Mouse (Mus musculus): ENCODE results near the gene Acvrl1. TPM values are rescaled to one million over a fixed set of nuclear protein-coding genes. Genes with fewer than 3 reads are reported as not detected.
A peak's percentile ranks its signal among the peaks of the same experiment; 100 is the strongest.

The Acvrl1 gene
- polyA plus RNA-seq, 1 experiment = 7.9 TPM

GRCm38 (mm10) chr15:101092121-101092828, 36.0 kb upstream of the Acvrl1 start:
- H3K4me1 ChIP-seq = peaks cover 7% of the 10 kb centered on the region; the same call in 1 of the 2 replicates
- TF ChIP-seq GATA1 (IDR thresholded peaks at IDR 0.05; ENCODE audit: borderline replicate concordance, low read length) (no peak), FLI1 (IDR thresholded peaks at IDR 0.05; ENCODE audit: low read length) (no peak)
- no peak overlapping the region for H3K4me3 ChIP-seq (replicated peaks)
- no peaks in the 10 kb centered on the region for H3K36me3 ChIP-seq (replicated peaks; ENCODE audit: low read length)
- peaks cover 87% of the 10 kb centered on the region for H3K27me3 ChIP-seq (replicated peaks)
- H3K9me3 ChIP-seq = 0 out of 2 replicates have a peak, but pooled peaks cover 6% of the 10 kb centered on the region

DNA sequence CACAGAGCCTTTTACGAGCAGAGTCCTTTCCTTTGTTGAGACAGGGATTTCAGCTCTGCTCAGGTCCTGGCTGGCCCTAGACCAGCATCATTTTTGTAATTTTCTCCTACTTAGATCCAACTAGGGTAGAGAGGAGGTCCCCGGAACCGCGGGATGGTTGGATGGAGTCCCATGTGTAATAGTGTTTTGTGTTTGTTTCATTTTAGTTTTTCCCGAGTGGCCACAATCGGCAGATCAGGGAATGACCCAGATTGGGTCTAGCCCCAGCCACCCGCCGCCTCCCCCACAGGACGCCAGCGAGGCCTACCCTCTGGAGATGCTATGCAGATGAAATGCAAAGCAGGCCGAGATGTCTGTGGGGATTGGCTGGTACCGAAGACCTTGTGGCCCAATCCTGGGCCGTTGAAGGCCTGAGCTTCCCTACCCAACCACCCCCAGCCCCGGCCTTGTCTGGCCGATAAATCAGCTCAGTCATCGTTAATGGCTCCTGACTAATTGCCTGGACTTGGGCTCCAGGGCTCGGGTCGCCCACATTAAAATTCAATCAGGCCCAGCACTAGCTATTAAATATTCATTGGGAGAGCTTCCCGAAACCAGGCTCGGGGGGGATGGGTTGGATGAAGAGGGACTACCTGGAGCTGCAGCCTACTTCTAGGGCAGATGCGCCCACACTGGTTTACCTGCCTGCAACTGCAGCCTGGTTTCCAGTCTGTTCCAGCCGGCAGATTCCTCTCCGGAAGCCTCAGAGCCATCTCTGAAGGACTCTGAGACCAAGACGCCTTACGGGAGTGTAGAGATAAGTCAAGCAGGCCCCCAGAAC, 35.3 kb upstream of the Acvrl1 start:
- H3K9me3 ChIP-seq = 0 out of 2 replicates have a peak, but pooled peaks cover 6% of the 10 kb centered on the region
- TF ChIP-seq FLI1 (IDR thresholded peaks at IDR 0.05; ENCODE audit: low read length) (no peak), GATA1 (IDR thresholded peaks at IDR 0.05; ENCODE audit: borderline replicate concordance, low read length) (no peak)
- peaks cover 89% of the 10 kb centered on the region for H3K27me3 ChIP-seq (replicated peaks)
- H3K4me1 ChIP-seq = peaks cover 11% of the 10 kb centered on the region
- no peaks in the 10 kb centered on the region for H3K36me3 ChIP-seq (replicated peaks; ENCODE audit: low read length)
- H3K4me3 ChIP-seq (replicated peaks) = no peak overlapping the region

DNA sequence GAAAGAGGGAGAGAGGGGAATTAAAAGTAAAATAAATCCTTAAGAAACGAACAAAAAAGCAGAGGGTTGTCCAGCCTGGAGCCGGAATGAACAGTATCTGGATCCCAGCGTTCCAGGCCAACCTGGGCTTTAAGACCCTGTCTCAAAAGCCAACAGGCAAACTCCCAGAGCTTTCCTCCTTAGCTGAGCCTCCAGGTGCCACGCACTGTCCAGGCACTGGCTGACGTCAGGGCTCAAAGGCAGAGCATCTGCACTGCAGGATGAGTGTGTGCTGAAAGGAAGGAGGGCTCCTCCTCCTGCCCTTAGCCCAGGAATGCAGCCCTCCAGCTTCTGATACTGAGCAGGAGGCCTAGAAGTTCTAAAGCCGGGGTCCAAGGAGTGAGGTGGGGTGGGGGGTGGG, 34.3 kb upstream of the Acvrl1 start:
- H3K9me3 ChIP-seq = 0 out of 2 replicates have a peak, but pooled peaks cover 6% of the 10 kb centered on the region

DNA sequence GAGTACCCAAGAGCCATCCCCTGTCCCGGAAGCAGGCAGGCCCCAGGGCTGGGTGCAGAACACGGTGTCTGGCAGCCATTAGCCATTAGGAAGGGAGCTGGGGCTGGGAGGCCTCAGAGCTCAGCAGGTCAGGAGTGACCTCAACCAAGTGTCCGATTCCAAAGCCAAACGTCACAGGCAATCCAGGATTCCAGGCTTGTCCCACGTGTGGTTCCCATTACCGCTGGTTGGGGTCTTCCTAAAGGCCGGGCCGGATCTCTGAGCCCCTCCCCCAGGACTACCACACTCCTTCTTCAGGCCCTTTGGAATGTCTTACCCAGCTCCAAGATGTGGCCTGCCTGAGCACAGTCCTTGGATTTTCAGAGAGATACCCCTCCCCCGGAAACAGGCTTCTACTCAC, 33.3 kb upstream of the Acvrl1 start:
- TF ChIP-seq GATA1 (IDR thresholded peaks at IDR 0.05; ENCODE audit: borderline replicate concordance, low read length) = no peak
- no peak for TF ChIP-seq FLI1 (IDR thresholded peaks at IDR 0.05; ENCODE audit: low read length)
- H3K4me1 ChIP-seq = peaks cover 15% of the 10 kb centered on the region

More for the DNA sequence above, 34.3 kb upstream of the Acvrl1 start:
- Histone ChIP-seq H3K36me3 (replicated peaks; ENCODE audit: low read length) (no peaks in the 10 kb centered on the region), H3K27me3 (replicated peaks) (peaks cover 92% of the 10 kb centered on the region), H3K4me1 (peaks cover 15% of the 10 kb centered on the region), H3K4me3 (replicated peaks) (no peak overlapping the region)
- no peak for TF ChIP-seq FLI1 (IDR thresholded peaks at IDR 0.05; ENCODE audit: low read length)
- TF ChIP-seq GATA1 (IDR thresholded peaks at IDR 0.05; ENCODE audit: borderline replicate concordance, low read length) = no peak

GRCm38 (mm10) chr15:101095392-101095791, 32.9 kb upstream of the Acvrl1 start:
- TF ChIP-seq GATA1 (IDR thresholded peaks at IDR 0.05; ENCODE audit: borderline replicate concordance, low read length) (no peak), FLI1 (IDR thresholded peaks at IDR 0.05; ENCODE audit: low read length) (no peak)
- Histone ChIP-seq H3K36me3 (replicated peaks; ENCODE audit: low read length) (no peaks in the 10 kb centered on the region), H3K4me1 (peaks cover 15% of the 10 kb centered on the region), H3K9me3 (0 out of 2 replicates have a peak, but pooled peaks cover 6% of the 10 kb centered on the region), H3K4me3 (replicated peaks) (no peak overlapping the region), H3K27me3 (replicated peaks) (peaks cover 89% of the 10 kb centered on the region)

More for the DNA sequence above, 33.3 kb upstream of the Acvrl1 start:
- Histone ChIP-seq H3K4me3 (replicated peaks) (no peak overlapping the region), H3K9me3 (0 out of 2 replicates have a peak, but pooled peaks cover 6% of the 10 kb centered on the region), H3K36me3 (replicated peaks; ENCODE audit: low read length) (no peaks in the 10 kb centered on the region), H3K27me3 (replicated peaks) (peaks cover 91% of the 10 kb centered on the region)

DNA sequence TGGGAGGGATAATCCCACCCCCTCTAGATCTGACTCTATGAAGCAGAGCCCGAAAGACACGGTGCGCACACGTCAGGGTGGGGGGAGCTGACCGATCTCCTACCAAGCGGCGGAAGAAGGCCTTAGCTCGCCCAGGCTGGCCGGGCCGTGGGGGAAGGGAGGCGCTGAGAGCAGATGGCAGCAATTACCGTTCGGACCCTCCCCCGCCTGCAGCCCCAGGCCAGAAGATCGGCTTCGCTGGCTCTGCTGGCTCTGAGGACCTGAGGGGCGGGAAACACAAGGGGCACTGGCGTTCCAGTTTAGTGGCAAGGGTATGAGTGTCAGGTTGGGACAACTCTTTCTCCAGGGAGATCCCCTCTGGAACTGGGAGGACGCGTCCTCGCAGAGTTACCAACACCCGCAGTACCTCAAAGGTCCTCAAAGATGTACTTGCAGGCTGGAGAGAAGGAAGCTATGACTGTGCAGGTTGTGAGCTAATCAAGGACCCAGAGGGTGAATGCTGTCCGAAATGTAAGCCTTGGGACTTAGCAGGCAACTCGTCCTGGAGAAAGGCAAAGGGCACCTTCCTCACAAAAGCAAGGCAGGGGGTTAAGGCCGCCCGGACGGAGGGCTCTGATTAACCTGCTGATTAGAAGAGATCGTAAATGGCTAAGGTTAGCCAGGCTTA, 30.2 kb upstream of the Acvrl1 start:
- H3K27me3 ChIP-seq (replicated peaks) = peaks cover 87% of the 10 kb centered on the region
- H3K36me3 ChIP-seq (replicated peaks; ENCODE audit: low read length) = no peaks in the 10 kb centered on the region
- H3K4me1 ChIP-seq = peaks cover 8% of the 10 kb centered on the region
- no peak overlapping the region for H3K4me3 ChIP-seq (replicated peaks)
- peaks cover 5% of the 10 kb centered on the region; the same call in 1 of the 2 replicates for H3K9me3 ChIP-seq
- no peak for TF ChIP-seq FLI1 (IDR thresholded peaks at IDR 0.05; ENCODE audit: low read length)
- no peak for TF ChIP-seq GATA1 (IDR thresholded peaks at IDR 0.05; ENCODE audit: borderline replicate concordance, low read length)

DNA sequence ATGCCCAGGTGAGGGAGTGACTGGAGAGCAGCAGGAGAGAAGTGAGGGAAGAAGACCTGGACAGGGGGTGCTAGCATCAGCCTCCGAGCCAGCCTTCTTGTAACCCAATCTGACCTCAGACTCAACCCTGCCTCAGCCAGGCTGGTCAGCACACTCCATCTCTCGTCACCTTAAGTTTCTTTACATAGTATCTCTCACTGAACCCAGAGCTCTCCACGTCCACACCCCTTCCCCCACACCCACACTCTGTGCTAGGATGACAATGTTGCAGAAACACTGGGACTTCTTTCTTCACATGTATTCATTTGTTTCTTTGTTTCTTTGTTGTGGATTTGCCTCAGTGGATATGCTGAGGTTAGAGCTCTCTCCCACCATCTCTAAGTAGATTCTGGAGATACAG, 27.3 kb upstream of the Acvrl1 start:
- Histone ChIP-seq H3K36me3 (replicated peaks; ENCODE audit: low read length) (no peaks in the 10 kb centered on the region), H3K27me3 (replicated peaks) (peaks cover 76% of the 10 kb centered on the region), H3K9me3 (peaks cover 5% of the 10 kb centered on the region; the same call in 1 of the 2 replicates), H3K4me3 (replicated peaks) (no peak overlapping the region), H3K4me1 (peaks cover 17% of the 10 kb centered on the region)
- TF ChIP-seq FLI1 (IDR thresholded peaks at IDR 0.05; ENCODE audit: low read length) (no peak), GATA1 (IDR thresholded peaks at IDR 0.05; ENCODE audit: borderline replicate concordance, low read length) (no peak)

DNA sequence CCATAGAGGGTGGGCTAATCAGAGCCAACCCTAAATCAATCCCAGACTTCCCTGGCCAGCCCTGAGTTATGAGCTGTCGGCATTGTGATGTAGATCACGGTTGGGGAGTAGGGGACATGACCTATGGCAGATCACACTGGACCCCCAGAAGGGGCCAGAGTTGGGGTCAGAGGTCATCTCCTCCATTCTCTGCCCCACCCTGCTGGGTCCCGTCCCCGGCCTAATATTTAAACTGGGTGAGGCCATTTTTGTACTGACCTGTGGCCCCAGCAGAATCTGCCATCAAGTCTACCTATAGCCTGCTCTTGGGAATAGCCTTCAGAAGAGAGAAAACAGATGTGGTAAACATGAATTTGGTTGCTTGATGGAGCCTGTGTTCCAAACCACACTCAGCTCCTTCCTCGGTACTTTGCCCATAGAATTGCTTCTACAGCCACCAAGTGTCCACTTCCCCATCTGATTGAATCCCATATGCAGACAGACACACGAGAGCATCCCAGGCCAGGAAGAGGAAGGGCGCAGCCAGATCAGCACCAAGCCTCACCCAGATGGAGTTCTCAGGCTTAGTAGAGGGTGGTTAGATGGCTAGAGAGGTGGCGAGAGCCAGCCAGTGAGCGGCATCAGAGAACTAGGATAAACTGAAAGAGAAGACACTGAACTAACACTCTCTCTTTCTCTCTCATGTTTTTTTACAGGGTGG, 24.6 kb upstream of the Acvrl1 start:
- TF ChIP-seq GATA1 (IDR thresholded peaks at IDR 0.05; ENCODE audit: borderline replicate concordance, low read length) (no peak), FLI1 (IDR thresholded peaks at IDR 0.05; ENCODE audit: low read length) (no peak)
- H3K4me1 ChIP-seq = peaks cover 23% of the 10 kb centered on the region
- peaks cover 52% of the 10 kb centered on the region for H3K27me3 ChIP-seq (replicated peaks)
- no peak overlapping the region for H3K4me3 ChIP-seq (replicated peaks)
- H3K36me3 ChIP-seq (replicated peaks; ENCODE audit: low read length) = no peaks in the 10 kb centered on the region
- H3K9me3 ChIP-seq = peaks cover 8% of the 10 kb centered on the region; the same call in 1 of the 2 replicates

DNA sequence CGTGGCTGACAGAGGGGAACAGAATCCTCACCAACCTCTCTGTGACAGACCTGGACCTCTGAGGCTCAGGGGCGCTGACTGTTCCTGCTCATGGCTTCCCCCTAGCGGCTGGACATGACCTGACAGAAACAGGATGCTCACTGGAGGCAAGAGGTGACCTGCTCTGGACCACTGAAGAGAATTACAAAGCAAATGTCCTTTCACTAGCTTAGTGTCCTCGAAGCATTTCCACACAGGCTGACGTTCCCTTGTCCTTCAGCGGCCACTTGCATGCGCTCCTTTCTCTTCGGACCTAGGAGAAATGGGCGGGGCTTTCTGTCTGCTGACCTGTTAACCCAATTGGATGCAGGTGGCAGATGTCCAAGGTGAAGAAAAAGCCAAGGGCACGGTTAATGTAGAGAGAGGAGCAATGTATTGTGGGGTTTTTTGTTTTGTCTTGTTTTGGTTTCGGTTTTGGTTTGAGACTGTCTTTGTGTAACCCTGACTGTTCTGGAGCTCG, 22.8 kb upstream of the Acvrl1 start:
- H3K9me3 ChIP-seq = peaks cover 8% of the 10 kb centered on the region; the same call in 1 of the 2 replicates
- H3K4me1 ChIP-seq = peaks cover 23% of the 10 kb centered on the region
- H3K4me3 ChIP-seq (replicated peaks) = peak overlapping the region; percentile 89
- no peaks in the 10 kb centered on the region for H3K36me3 ChIP-seq (replicated peaks; ENCODE audit: low read length)
- peaks cover 49% of the 10 kb centered on the region for H3K27me3 ChIP-seq (replicated peaks)
- TF ChIP-seq GATA1 (IDR thresholded peaks at IDR 0.05; ENCODE audit: borderline replicate concordance, low read length) (no peak), FLI1 (IDR thresholded peaks at IDR 0.05; ENCODE audit: low read length) (no peak)

Data from megakaryocyte, embryonic 14.5 days (primary cell).